Mouse (Mus musculus) liver, embryonic 13.5 days (tissue): Measurements from ENCODE around the gene Elf2. TPM values are rescaled to one million over a fixed set of nuclear protein-coding genes. Genes with fewer than 3 reads are reported as not detected.
"Not testable (repeated sequence)": the region's sequence is repeated elsewhere in the genome, so short reads cannot be mapped to it uniquely, and the experiment has no call there.

Experiments used
- ATAC-seq: fragments of 200-750 bp; cut with Nextera tagmentation; 2 replicates; pipeline ENCODE4 v1.8.0; 2017; ENCODE audit warnings: low read depth, mild to moderate bottlenecking, moderate number of reproducible peaks, moderate library complexity
- DNase-seq: peaks from one replicate; pipeline ENCODE4 v3.0.0; 2022
- H3K27ac ChIP-seq: fragments of 300-500 bp; sonication (generic); 2 replicates; pipeline ENCODE4 v1.5.1; 2015; ENCODE audit warnings: moderate library complexity, mild to moderate bottlenecking, inconsistent platforms
- H3K27me3 ChIP-seq: fragments of 300-500 bp; sonication (generic); 2 replicates; pipeline ENCODE4 v1.6.1; 2015; ENCODE audit warnings: mild to moderate bottlenecking, inconsistent platforms
- H3K36me3 ChIP-seq: fragments of 300-500 bp; sonication (generic); 2 replicates; pipeline ENCODE4 v1.6.1; 2015; ENCODE audit warnings: mild to moderate bottlenecking, inconsistent platforms
- H3K4me1 ChIP-seq: fragments of 300-500 bp; sonication (generic); replicated peaks from 2 replicates; pipeline ENCODE4 v1.6.1; 2015; ENCODE audit warnings: inconsistent platforms
- H3K4me2 ChIP-seq: fragments of 300-500 bp; sonication (generic); 2 replicates; pipeline ENCODE4 v1.6.1; 2015; ENCODE audit warnings: inconsistent platforms, mild to moderate bottlenecking, moderate library complexity
- H3K4me3 ChIP-seq: fragments of 300-500 bp; sonication (generic); replicated peaks from 2 replicates; pipeline ENCODE4 v1.5.1; 2015; ENCODE audit warnings: mild to moderate bottlenecking, inconsistent platforms
- H3K9ac ChIP-seq: fragments of 300-500 bp; sonication (generic); 2 replicates; pipeline ENCODE4 v1.6.1; 2015; ENCODE audit warnings: mild to moderate bottlenecking, inconsistent platforms
- H3K9me3 ChIP-seq: fragments of 300-500 bp; sonication (generic); replicated peaks from 2 replicates; pipeline ENCODE4 v1.6.1; 2016; ENCODE audit warnings: inconsistent platforms
- WGBS: fragments of 180-500 bp; shearing (Covaris S2); methylation state at CpG from one replicate; pipeline ENCODE4 v1.1.7; 2015; ENCODE audit not compliant: insufficient replicate concordance; 5-methylcytosine and 5-hydroxymethylcytosine counted together
- polyA plus RNA-seq: library from polyadenylated mRNA; unstranded; fragments of >200 nt; fragmentation: Nextera tagmentation; extraction: Ambion mirVana; gene quantifications from 2 replicates; pipeline ENCODE4 v1.2.1, GENCODE M21; 2015

The Elf2 gene
- polyA plus RNA-seq, 1 experiment from 2014 or later, result 24.0 TPM

DNA sequence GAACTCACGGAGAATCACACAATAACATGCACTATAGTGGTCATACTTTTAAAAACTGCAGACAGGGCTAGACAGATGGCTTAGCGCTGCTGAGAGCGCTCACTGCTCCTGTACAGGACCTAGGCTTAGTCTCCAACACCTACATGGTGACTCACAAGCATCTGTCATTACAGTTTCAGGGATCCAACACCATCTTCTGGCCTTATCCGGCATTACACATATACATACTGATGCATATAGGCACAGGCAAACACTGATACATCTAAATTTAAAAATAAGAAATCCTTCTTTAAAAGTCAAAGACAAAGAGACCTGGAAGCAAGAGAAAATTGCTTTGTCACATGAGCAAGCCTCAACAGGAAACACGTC lies 13.1 kb downstream of the Elf2 start:
- Histone ChIP-seq H3K36me3 (peaks cover 40% of the 10 kb centered on the region), H3K9me3 (0 out of 2 replicates have a peak, but pooled peaks cover 6% of the 10 kb centered on the region), H3K27ac (no peak overlapping the region), H3K4me2 (no peak overlapping the region), H3K4me3 (no peak overlapping the region), H3K9ac (no peak overlapping the region), H3K4me1 (peaks cover 24% of the 10 kb centered on the region), H3K27me3 (no peaks in the 10 kb centered on the region)
- no peak for ATAC-seq
- WGBS, result 87% methylated on average over 5 of the region's 5 CpGs
- DNase-seq, result no peak

DNA sequence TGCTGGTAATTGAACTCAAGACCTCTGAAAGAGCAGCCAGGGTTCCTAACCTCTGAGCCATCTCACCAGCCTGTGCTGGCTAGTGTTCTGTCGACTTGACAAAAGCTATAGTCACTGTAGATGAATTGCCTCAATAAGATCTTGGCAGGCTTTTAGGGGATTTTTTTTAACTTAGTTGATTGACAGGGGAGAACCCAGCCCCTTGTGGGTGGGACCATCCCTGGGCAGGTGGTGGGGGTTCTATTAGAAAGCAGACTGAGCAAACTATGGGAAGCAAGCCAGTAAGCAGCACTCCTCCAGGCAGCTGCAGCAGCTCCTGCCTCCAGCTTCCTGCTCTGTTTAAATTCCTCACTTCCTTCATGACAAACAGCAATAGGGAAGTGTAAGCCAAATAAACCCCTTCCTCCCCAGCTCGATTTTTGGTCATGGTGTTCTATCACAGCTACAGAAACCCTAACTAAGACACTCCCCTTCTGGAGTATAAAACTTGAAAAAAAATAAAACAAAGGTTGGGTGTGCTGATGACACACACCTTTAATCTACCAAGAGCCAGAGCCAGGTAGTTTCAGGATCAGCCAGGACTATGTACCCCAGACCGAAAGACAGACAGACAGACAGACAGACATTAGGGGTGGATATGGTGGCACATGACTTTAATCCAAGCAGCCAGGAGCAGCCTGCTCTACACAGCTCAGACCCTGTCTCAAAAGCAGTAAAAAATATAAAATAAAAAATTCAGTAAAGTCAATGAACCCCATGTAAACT lies 13.6 kb downstream of the Elf2 start:
- WGBS, result 64% methylated on average over 3 of the region's 3 CpGs
- Histone ChIP-seq H3K27ac (no peak overlapping the region), H3K4me3 (no peak overlapping the region), H3K9me3 (0 out of 2 replicates have a peak, but pooled peaks cover 6% of the 10 kb centered on the region), H3K9ac (no peak overlapping the region), H3K4me1 (peaks cover 20% of the 10 kb centered on the region), H3K36me3 (peaks cover 45% of the 10 kb centered on the region), H3K4me2 (no peak overlapping the region), H3K27me3 (no peaks in the 10 kb centered on the region)
- DNase-seq (no peak), ATAC-seq (0 out of 2 replicates have a peak, but pooled peaks have one; percentile 23)

DNA sequence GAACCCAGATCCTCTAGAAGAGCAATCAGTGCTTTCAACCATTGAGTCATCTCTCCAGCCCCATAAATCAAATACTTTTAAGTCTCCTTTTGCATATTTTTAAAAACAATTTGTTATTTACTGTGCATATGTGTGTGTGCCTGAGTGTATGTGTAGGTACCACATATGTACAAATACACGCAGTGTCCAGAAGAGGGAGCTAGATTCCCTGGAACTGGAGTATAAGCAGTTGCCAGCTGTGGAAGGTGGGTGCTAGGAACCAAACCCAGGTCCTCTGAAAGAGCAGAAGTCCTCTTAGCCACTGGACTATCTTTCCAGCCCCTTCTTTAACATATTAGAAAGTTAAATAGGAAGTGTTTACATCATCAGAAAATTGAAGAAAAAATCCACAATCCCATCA lies 15.0 kb downstream of the Elf2 start:
- WGBS, result 86% methylated on average over 1 of the region's 1 CpGs
- no peak overlapping the region for H3K9ac ChIP-seq
- H3K36me3 ChIP-seq, result peaks cover 57% of the 10 kb centered on the region
- H3K4me1 ChIP-seq, result peaks cover 15% of the 10 kb centered on the region
- no peak overlapping the region for H3K4me3 ChIP-seq
- DNase-seq (no peak), ATAC-seq (no peak)
- 0 out of 2 replicates have a peak, but pooled peaks cover 6% of the 10 kb centered on the region for H3K9me3 ChIP-seq
- no peak overlapping the region for H3K27ac ChIP-seq
- no peak overlapping the region for H3K4me2 ChIP-seq
- no peaks in the 10 kb centered on the region for H3K27me3 ChIP-seq

DNA sequence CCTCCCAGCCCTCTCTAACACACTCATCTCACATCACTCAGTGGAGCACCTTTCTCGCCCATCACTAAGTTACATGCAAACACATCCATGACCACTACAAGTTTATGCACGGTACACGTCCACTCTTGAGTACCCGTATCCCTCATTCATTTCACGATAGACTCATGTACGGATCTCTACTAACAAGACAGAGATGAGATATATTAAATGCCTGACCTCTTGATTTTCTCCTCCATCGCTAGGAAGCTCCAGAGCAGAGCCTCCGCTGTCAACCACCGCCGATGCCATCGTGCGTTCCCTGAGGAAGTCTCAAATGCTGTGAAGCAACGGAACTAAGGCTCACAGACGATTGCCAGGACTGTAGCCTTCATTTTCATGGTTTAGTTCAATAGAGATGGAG lies 17.5 kb downstream of the Elf2 start:
- Histone ChIP-seq H3K27me3 (no peaks in the 10 kb centered on the region), H3K9ac (no peak overlapping the region), H3K9me3 (0 out of 2 replicates have a peak, but pooled peaks cover 6% of the 10 kb centered on the region), H3K27ac (no peak overlapping the region), H3K4me3 (no peak overlapping the region), H3K4me2 (no peak overlapping the region), H3K4me1 (no peaks in the 10 kb centered on the region; the same call in 1 of the 2 replicates), H3K36me3 (peaks cover 73% of the 10 kb centered on the region)
- WGBS, result 92% methylated on average over 14 of the region's 14 CpGs
- DNase-seq (no peak), ATAC-seq (no peak)

DNA sequence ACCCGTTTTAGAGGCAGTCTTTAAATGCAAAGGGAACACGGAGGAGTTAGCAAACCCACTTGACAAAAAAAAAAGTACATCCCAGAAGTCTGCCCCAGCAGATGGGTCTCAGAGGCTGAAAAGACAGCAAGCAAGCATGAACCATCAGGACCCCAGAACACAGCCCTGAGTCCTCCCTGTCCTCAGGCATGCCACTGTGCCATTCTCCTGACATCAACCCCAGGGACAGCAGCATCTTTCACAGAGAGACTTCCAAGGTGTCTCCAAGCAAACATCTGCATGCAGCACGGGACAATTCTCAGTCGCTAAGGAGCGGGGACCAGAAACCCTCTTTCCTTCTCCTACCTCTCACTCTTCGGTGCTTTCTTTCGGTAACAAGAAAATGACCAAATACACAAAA lies 18.1 kb downstream of the Elf2 start:
- ATAC-seq (no peak), DNase-seq (no peak)
- no peaks in the 10 kb centered on the region; the same call in 1 of the 2 replicates for H3K4me1 ChIP-seq
- WGBS, result 85% methylated on average over 7 of the region's 7 CpGs
- 0 out of 2 replicates have a peak, but pooled peaks cover 6% of the 10 kb centered on the region for H3K9me3 ChIP-seq
- H3K27ac ChIP-seq, result no peak overlapping the region
- peaks cover 80% of the 10 kb centered on the region for H3K36me3 ChIP-seq
- H3K4me3 ChIP-seq, result no peak overlapping the region
- no peak overlapping the region for H3K9ac ChIP-seq
- no peaks in the 10 kb centered on the region for H3K27me3 ChIP-seq
- no peak overlapping the region for H3K4me2 ChIP-seq

DNA sequence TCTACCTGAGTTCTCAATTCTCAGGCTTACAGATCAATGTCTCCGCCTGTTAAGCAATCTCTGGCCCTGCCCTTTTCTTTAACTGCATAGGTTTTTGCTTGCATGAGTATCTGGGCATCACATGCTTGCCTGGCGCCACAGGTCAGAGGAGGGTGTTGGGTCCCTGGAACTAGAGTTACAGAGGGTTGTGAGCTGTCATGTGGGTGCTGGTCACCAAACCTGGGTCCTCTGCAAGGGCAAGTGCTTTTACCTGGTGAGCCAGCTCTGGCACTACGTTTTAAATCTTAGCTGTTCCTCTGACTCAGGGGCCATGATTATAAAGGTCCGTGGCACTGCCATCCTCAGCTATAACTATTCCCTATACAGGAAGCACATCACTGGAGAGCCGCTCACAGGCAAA lies 19.3 kb downstream of the Elf2 start:
- ATAC-seq, result no peak

DNA sequence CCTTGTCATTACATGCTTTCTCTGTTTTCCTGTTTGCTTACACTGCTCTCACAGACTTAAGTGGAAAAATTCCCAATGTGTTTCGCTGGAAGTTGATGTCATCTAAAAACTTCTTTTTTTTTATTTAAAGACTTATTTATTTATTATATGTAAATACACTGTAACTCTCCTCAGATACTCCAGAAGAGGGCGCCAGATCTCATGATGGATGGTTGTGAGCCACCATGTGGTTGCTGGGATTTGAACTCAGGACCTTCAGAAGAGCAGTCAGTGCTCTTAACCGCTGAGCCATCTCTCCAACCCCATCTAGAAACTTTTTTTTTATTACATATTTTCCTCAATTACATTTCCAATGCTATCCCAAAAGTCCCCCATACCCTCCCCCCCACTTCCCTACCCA lies 22.4 kb downstream of the Elf2 start:
- not testable (repeated sequence) for H3K27ac ChIP-seq, H3K27me3 ChIP-seq, H3K9ac ChIP-seq, H3K4me3 ChIP-seq, H3K9me3 ChIP-seq, H3K4me2 ChIP-seq, DNase-seq, H3K4me1 ChIP-seq, ATAC-seq
- WGBS, result 84% methylated on average over 3 of the region's 3 CpGs
- H3K36me3 ChIP-seq, result peaks cover 81% of the 10 kb centered on the region

More for the DNA sequence above, 19.3 kb downstream of the Elf2 start:
- Histone ChIP-seq H3K4me2 (no peak overlapping the region), H3K9ac (no peak overlapping the region), H3K27me3 (no peaks in the 10 kb centered on the region), H3K9me3 (0 out of 2 replicates have a peak, but pooled peaks cover 3% of the 10 kb centered on the region), H3K36me3 (peaks cover 84% of the 10 kb centered on the region), H3K4me1 (no peaks in the 10 kb centered on the region), H3K27ac (no peak overlapping the region), H3K4me3 (no peak overlapping the region)
- no peak for DNase-seq
- 85% methylated on average over 5 of the region's 5 CpGs for WGBS

DNA sequence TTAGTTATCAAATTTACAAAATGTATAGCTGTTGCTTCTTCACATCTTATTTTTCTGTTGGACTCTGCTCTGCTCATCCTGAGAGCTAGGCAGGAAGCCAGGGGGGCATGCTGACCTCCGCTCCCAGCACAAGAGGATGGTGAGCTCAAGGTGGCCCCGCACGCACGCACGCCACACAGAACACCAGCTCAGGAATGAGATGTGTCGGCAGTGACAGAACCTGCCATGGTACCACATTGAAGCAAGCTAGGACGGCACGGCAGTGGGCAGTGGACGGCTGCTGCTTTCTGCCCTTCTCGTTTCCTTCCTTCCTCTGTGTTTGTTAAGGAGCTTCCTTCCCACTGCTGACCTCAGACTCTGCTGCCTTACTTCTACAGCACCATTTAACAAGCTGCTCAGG lies 23.6 kb downstream of the Elf2 start:
- Histone ChIP-seq H3K27ac (no peak overlapping the region), H3K36me3 (peaks cover 74% of the 10 kb centered on the region), H3K27me3 (no peaks in the 10 kb centered on the region), H3K9me3 (no peaks in the 10 kb centered on the region), H3K4me1 (peaks cover 1% of the 10 kb centered on the region), H3K9ac (no peak overlapping the region), H3K4me3 (no peak overlapping the region), H3K4me2 (no peak overlapping the region)
- ATAC-seq (no peak), DNase-seq (no peak)
- WGBS, result 80% methylated on average over 10 of the region's 10 CpGs

DNA sequence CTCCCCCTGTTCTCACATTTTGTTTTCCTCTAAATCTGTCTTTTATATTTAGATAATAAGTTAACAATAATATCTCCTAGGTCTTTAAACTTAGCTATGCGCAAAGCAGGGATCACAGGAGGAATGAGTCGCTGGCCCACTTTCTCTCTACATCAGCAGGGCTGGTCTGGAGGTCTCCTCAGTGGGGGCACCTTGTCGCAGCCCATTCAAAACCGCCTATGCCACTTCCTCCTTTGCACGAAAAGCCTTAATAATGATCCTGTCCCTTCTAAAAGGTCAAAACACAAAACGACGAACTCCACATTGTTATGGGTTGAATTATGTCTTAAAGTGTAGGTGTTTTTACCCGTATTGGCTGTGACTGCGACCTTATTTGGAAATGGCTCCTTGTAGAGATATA lies 28.8 kb downstream of the Elf2 start:
- Histone ChIP-seq H3K4me1 (peaks cover 14% of the 10 kb centered on the region), H3K9ac (no peak overlapping the region), H3K9me3 (no peaks in the 10 kb centered on the region), H3K4me3 (no peak overlapping the region), H3K36me3 (peaks cover 54% of the 10 kb centered on the region), H3K27ac (no peak overlapping the region), H3K4me2 (no peak overlapping the region), H3K27me3 (no peaks in the 10 kb centered on the region)
- WGBS, result 33% methylated on average over 9 of the region's 9 CpGs
- ATAC-seq (no peak), DNase-seq (no peak)

DNA sequence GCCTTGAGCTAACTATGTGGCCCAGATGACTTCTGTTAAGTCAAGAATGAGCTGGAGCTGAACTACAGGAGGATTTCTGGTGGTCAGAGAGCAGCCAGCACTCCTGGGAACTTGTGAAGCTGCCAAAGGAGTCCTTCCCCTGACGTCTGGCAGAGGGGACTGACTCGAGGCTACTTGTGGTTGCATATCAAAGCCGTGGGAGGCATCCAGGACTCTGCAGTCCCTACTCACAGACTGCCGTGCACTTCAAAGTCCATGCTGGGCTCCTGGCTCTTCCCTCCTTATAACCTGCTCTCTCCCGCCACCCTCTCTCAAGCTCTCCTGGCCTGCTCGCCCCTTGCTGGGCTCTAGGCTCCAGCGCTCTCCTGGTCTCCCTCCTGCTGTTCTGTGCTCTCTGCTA lies 30.4 kb downstream of the Elf2 start:
- H3K36me3 ChIP-seq, result peaks cover 55% of the 10 kb centered on the region
- H3K27ac ChIP-seq, result no peak overlapping the region
- no peak overlapping the region for H3K4me2 ChIP-seq
- no peaks in the 10 kb centered on the region for H3K27me3 ChIP-seq
- H3K9ac ChIP-seq, result no peak overlapping the region
- 54% methylated on average over 7 of the region's 7 CpGs for WGBS
- DNase-seq, result no peak
- no peaks in the 10 kb centered on the region for H3K9me3 ChIP-seq
- H3K4me3 ChIP-seq, result no peak overlapping the region
- H3K4me1 ChIP-seq, result peaks cover 14% of the 10 kb centered on the region
- ATAC-seq, result no peak

DNA sequence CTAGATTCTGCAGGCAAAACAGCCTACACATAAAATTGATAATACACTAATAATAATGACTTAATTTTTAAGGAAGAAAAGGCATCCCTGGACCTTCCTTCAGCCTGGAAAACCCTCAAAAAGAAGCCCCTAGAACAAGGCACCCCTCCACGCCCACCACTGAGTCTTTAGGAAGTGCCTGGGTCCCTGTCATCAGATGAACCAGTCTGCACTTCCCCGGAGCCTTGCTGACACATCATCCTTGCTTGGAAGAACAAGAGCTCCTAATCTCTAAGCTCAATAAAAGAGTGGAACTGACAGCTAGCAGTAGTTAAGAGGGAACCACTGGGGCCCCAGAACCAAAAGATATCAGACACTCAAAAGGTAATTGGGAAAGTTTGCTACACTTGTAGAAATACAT lies 33.8 kb downstream of the Elf2 start:
- H3K4me2 ChIP-seq, result no peak overlapping the region
- no peaks in the 10 kb centered on the region for H3K9me3 ChIP-seq
- peaks cover 60% of the 10 kb centered on the region for H3K36me3 ChIP-seq
- no peaks in the 10 kb centered on the region for H3K27me3 ChIP-seq
- no peak overlapping the region for H3K9ac ChIP-seq
- no peak overlapping the region for H3K4me3 ChIP-seq
- no peak overlapping the region for H3K27ac ChIP-seq
- WGBS, result 57% methylated on average over 2 of the region's 2 CpGs
- peaks cover 10% of the 10 kb centered on the region for H3K4me1 ChIP-seq
- ATAC-seq, result no peak
- no peak for DNase-seq

DNA sequence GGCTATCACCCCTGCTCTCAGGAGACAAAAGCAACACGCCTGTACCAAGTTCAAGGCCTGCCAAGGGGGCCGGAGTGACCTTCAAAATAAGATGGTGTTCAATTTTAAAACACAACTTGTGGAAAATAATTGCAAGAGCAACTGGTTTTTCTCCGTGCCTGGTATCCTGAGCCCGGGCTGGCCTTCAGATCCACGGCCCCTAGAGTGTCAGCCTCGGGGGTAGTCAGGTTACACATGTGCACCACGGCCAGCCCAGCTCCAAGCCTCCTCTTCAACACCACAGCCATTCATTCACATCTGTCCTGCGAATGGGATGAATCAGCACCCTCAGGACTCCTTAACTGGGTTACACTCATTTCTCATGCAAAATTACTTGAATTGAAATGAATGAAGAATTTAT lies 34.5 kb downstream of the Elf2 start:
- ATAC-seq (no peak), DNase-seq (no peak)
- Histone ChIP-seq H3K4me1 (peaks cover 6% of the 10 kb centered on the region; the same call in 1 of the 2 replicates), H3K9ac (no peak overlapping the region), H3K9me3 (no peaks in the 10 kb centered on the region), H3K36me3 (peaks cover 65% of the 10 kb centered on the region), H3K4me2 (no peak overlapping the region), H3K27ac (no peak overlapping the region), H3K27me3 (no peaks in the 10 kb centered on the region), H3K4me3 (no peak overlapping the region)
- WGBS, result 84% methylated on average over 8 of the region's 8 CpGs
